Mouse (Mus musculus) thymus, adult 2 months (tissue): Measurements from ENCODE around the gene Dock8.

Experiments
- CTCF ChIP-seq: fragments of 200-500 bp; IDR thresholded peaks from 2 replicates; pipeline ENCODE4 v1.5.1; 2012; ENCODE audit warnings: mild to moderate bottlenecking, control low read depth, low read length, moderate library complexity, borderline replicate concordance; ENCODE audit not compliant: control insufficient read depth, poor library complexity, insufficient read depth; ENCODE audit errors: extremely low read depth
- POLR2A ChIP-seq: fragments of 200-500 bp; IDR thresholded peaks from 2 replicates; pipeline ENCODE4 v1.6.1; 2012; ENCODE audit warnings: mild to moderate bottlenecking, low read length, control low read depth, moderate library complexity; ENCODE audit not compliant: control insufficient read depth, poor library complexity, insufficient read depth; ENCODE audit errors: extremely low read depth

GRCm38 (mm10) chr19:25105682-25106081 lies 106.3 kb downstream of the Dock8 start:
- TF ChIP-seq CTCF, result no peak
- no peak for TF ChIP-seq POLR2A
